In genomic region chrX:101418946-101419724, GRCm38 (mm10) we compare ENCODE assay signal across 8 mouse cellular contexts. TPM values are rescaled to one million over a fixed set of nuclear protein-coding genes. Genes with fewer than 3 reads are reported as not detected.
A peak's percentile ranks its signal among the peaks of the same experiment; 100 is the strongest.
DNase-seq lines count a peak whose midpoint lies in the region; ATAC-seq and TF ChIP-seq lines count a peak whose summit lies in the region.

No protein-coding gene starts in this region.

- no peak for TF ChIP-seq POLR2A in myocyte (IDR thresholded peaks at IDR 0.05; ENCODE audit: insufficient read length, low read depth)

- peaks cover 27% of the 10 kb centered on the region for H3K36me3 ChIP-seq in heart, embryonic 12.5 days
- H3K36me3 ChIP-seq in kidney, embryonic 15.5 days = peaks cover 14% of the 10 kb centered on the region
- H3K36me3 ChIP-seq in liver, embryonic 11.5 days (ENCODE audit: control insufficient read depth, insufficient read depth, low read length) = no peaks in the 10 kb centered on the region
- no peaks in the 10 kb centered on the region for H3K36me3 ChIP-seq in myocyte (ENCODE audit: control insufficient read depth, insufficient read depth)
- no peaks in the 10 kb centered on the region; the same call in 1 of the 2 replicates for H3K36me3 ChIP-seq in stomach, embryonic 14.5 days (ENCODE audit: control insufficient read depth, insufficient read depth, low read length)

- peak; percentile 29 for DNase-seq in urinary bladder, adult 2 months (ENCODE audit: low spot score)
- DNase-seq in urinary bladder, postnatal 10 days (ENCODE audit: low spot score) = no peak
- DNase-seq in embryo, embryonic 9.5 days (ENCODE audit: extremely low spot score) = peak; percentile 27
- no peak for DNase-seq in liver, embryonic 11.5 days (ENCODE audit: low spot score)

- H3K4me2 ChIP-seq in heart, embryonic 12.5 days = peak overlapping the region; percentile 71
- H3K4me2 ChIP-seq in kidney, embryonic 15.5 days = peak overlapping the region; percentile 77
- H3K4me2 ChIP-seq in liver, embryonic 11.5 days = peak overlapping the region; percentile 71
- H3K4me2 ChIP-seq in myocyte (ENCODE audit: low read depth) = peak overlapping the region; percentile 58
- H3K4me2 ChIP-seq in stomach, embryonic 14.5 days (replicated peaks; ENCODE audit: low read depth, low read length) = peak overlapping the region; percentile 36

- peak overlapping the region; percentile 57 for H3K27ac ChIP-seq in heart, embryonic 12.5 days (ENCODE audit: poor library complexity, severe bottlenecking)
- H3K27ac ChIP-seq in kidney, embryonic 15.5 days = peak overlapping the region; percentile 62
- H3K27ac ChIP-seq in liver, embryonic 11.5 days (ENCODE audit: low read depth, low read length) = no peak overlapping the region; the same call in 1 of the 2 replicates
- peak overlapping the region; percentile 48; the same call in 1 of the 2 replicates for H3K27ac ChIP-seq in stomach, embryonic 14.5 days (ENCODE audit: low read length)

- WGBS in heart, embryonic 12.5 days = 17% methylated on average over 33 of the region's 36 CpGs
- WGBS in kidney, embryonic 15.5 days = 24% methylated on average over 36 of the region's 36 CpGs
- 17% methylated on average over 34 of the region's 36 CpGs for WGBS in liver, embryonic 11.5 days
- WGBS in stomach, embryonic 14.5 days = 24% methylated on average over 32 of the region's 36 CpGs

- H3K9me3 ChIP-seq in heart, embryonic 12.5 days (replicated peaks) = no peaks in the 10 kb centered on the region
- H3K9me3 ChIP-seq in kidney, embryonic 15.5 days (replicated peaks) = no peaks in the 10 kb centered on the region
- no peaks in the 10 kb centered on the region for H3K9me3 ChIP-seq in liver, embryonic 11.5 days (ENCODE audit: control insufficient read depth, low read length)
- no peaks in the 10 kb centered on the region for H3K9me3 ChIP-seq in stomach, embryonic 14.5 days (ENCODE audit: control insufficient read depth, low read depth, low read length)

- peak overlapping the region; percentile 73 for H3K4me3 ChIP-seq in heart, embryonic 12.5 days
- H3K4me3 ChIP-seq in kidney, embryonic 15.5 days (replicated peaks) = peak overlapping the region; percentile 62
- H3K4me3 ChIP-seq in liver, embryonic 11.5 days (ENCODE audit: low read depth, low read length) = peak overlapping the region; percentile 68
- H3K4me3 ChIP-seq in myocyte = peak overlapping the region; percentile 73
- H3K4me3 ChIP-seq in stomach, embryonic 14.5 days (ENCODE audit: low read depth, low read length) = peak overlapping the region; percentile 48

- H3K4me1 ChIP-seq in heart, embryonic 12.5 days (replicated peaks) = peaks cover 19% of the 10 kb centered on the region
- H3K4me1 ChIP-seq in kidney, embryonic 15.5 days = peaks cover 19% of the 10 kb centered on the region
- H3K4me1 ChIP-seq in liver, embryonic 11.5 days (replicated peaks; ENCODE audit: control insufficient read depth, insufficient read depth, low read length) = peaks cover 4% of the 10 kb centered on the region; the same call in 1 of the 2 replicates
- H3K4me1 ChIP-seq in stomach, embryonic 14.5 days (ENCODE audit: control insufficient read depth, insufficient read depth, low read length) = peaks cover 5% of the 10 kb centered on the region; the same call in 1 of the 2 replicates

- H3K79me2 ChIP-seq in myocyte (ENCODE audit: control insufficient read depth, insufficient read depth) = no peaks in the 10 kb centered on the region

- ATAC-seq in heart, embryonic 12.5 days (ENCODE audit: insufficient number of reproducible peaks, low FRiP score) = peak; percentile 39
- ATAC-seq in kidney, embryonic 15.5 days (replicated peaks; ENCODE audit: low FRiP score) = no peak; the same call in 1 of the 2 replicates
- peak; percentile 18 for ATAC-seq in liver, embryonic 11.5 days (replicated peaks; ENCODE audit: low FRiP score)
- no peak for ATAC-seq in stomach, embryonic 14.5 days (ENCODE audit: insufficient number of reproducible peaks, insufficient read depth, low FRiP score, low read depth)

- H3K9ac ChIP-seq in heart, embryonic 12.5 days = peak overlapping the region; percentile 83
- H3K9ac ChIP-seq in kidney, embryonic 15.5 days = peak overlapping the region; percentile 53
- H3K9ac ChIP-seq in liver, embryonic 11.5 days (ENCODE audit: low read depth, low read length) = peak overlapping the region; percentile 78
- H3K9ac ChIP-seq in stomach, embryonic 14.5 days (replicated peaks; ENCODE audit: low read depth, low read length) = peak overlapping the region; percentile 46; the same call in 1 of the 2 replicates

- H3K27me3 ChIP-seq in heart, embryonic 12.5 days (replicated peaks) = no peaks in the 10 kb centered on the region
- H3K27me3 ChIP-seq in kidney, embryonic 15.5 days = peaks cover 12% of the 10 kb centered on the region; the same call in 1 of the 2 replicates
- peaks cover 7% of the 10 kb centered on the region for H3K27me3 ChIP-seq in liver, embryonic 11.5 days (replicated peaks; ENCODE audit: control insufficient read depth, insufficient read depth, low read length)
- H3K27me3 ChIP-seq in myocyte (ENCODE audit: control insufficient read depth, insufficient read depth, insufficient read length) = no peaks in the 10 kb centered on the region
- no peaks in the 10 kb centered on the region for H3K27me3 ChIP-seq in stomach, embryonic 14.5 days (ENCODE audit: control insufficient read depth, insufficient read depth, low read length)

- H3ac ChIP-seq in myocyte (ENCODE audit: control insufficient read depth, insufficient read length) = peak overlapping the region; percentile 81

TF ChIP-seq in myocyte, 11 proteins besides CTCF, POLR2A, EP300 and RAD21:
- TF ChIP-seq TCF12 (IDR thresholded peaks at IDR 0.05; ENCODE audit: insufficient read depth, poor library complexity, severe bottlenecking) = no peak
- no peak for TF ChIP-seq USF1 (IDR thresholded peaks at IDR 0.05; ENCODE audit: low read depth)
- TF ChIP-seq E2F4 (IDR thresholded peaks at IDR 0.05; ENCODE audit: insufficient read depth) = no peak

RNA-seq across cellular contexts. Expression of gene Zmym3, which starts 1.5 kb away (rescaled TPM):
- polyA plus RNA-seq in urinary bladder, adult 2 months (2012; rRNA removed) = 47.2 and 52.0 TPM in 2 replicates
- 29.9 and 30.0 TPM in 2 replicates for polyA plus RNA-seq in heart, embryonic 12.5 days (2016; fragmentation: Nextera tagmentation; extraction: Ambion mirVana)
- 26.8 and 27.7 TPM in 2 replicates for polyA plus RNA-seq in kidney, embryonic 15.5 days (2015; fragmentation: Nextera tagmentation; extraction: Ambion mirVana)
- 14.6 and 14.8 TPM in 2 replicates for polyA plus RNA-seq in liver, embryonic 11.5 days (2014; fragmentation: Nextera tagmentation; extraction: Ambion mirVana)
- polyA plus RNA-seq in myocyte (2012; fragmentation: generic; extraction: Trizol) = 16.9 TPM
- polyA plus RNA-seq in stomach, embryonic 14.5 days (2014; fragmentation: Nextera tagmentation; extraction: Ambion mirVana) = 28.0 and 30.4 TPM in 2 replicates

RNA-seq across cellular contexts. Expression of gene Nono, which starts 10.0 kb away (rescaled TPM):
- polyA plus RNA-seq in urinary bladder, adult 2 months (2012; rRNA removed) = 145 and 168 TPM in 2 replicates
- 290 and 312 TPM in 2 replicates for polyA plus RNA-seq in heart, embryonic 12.5 days (2016; fragmentation: Nextera tagmentation; extraction: Ambion mirVana)
- polyA plus RNA-seq in kidney, embryonic 15.5 days (2015; fragmentation: Nextera tagmentation; extraction: Ambion mirVana) = 464 and 466 TPM in 2 replicates
- polyA plus RNA-seq in liver, embryonic 11.5 days (2014; fragmentation: Nextera tagmentation; extraction: Ambion mirVana) = 349 and 361 TPM in 2 replicates
- 183 TPM for polyA plus RNA-seq in myocyte (2012; fragmentation: generic; extraction: Trizol)
- 358 and 366 TPM in 2 replicates for polyA plus RNA-seq in stomach, embryonic 14.5 days (2014; fragmentation: Nextera tagmentation; extraction: Ambion mirVana)

RNA-seq across cellular contexts. Expression of gene Itgb1bp2, which starts 29.8 kb away (rescaled TPM):
- polyA plus RNA-seq in urinary bladder, adult 2 months (2012; rRNA removed) = 9.5 and 10.8 TPM in 2 replicates
- polyA plus RNA-seq in heart, embryonic 12.5 days (2016; fragmentation: Nextera tagmentation; extraction: Ambion mirVana) = 52.7 and 54.9 TPM in 2 replicates
- 7.6 and 11.9 TPM in 2 replicates for polyA plus RNA-seq in kidney, embryonic 15.5 days (2015; fragmentation: Nextera tagmentation; extraction: Ambion mirVana)
- polyA plus RNA-seq in liver, embryonic 11.5 days (2014; fragmentation: Nextera tagmentation; extraction: Ambion mirVana) = 1.6 and 2.9 TPM in 2 replicates
- polyA plus RNA-seq in myocyte (2012; fragmentation: generic; extraction: Trizol) = 114 TPM
- polyA plus RNA-seq in stomach, embryonic 14.5 days (2014; fragmentation: Nextera tagmentation; extraction: Ambion mirVana) = 2.0 and 2.5 TPM in 2 replicates

RNA-seq across cellular contexts. Expression of gene Gjb1, which starts 43.0 kb away (rescaled TPM):
- polyA plus RNA-seq in urinary bladder, adult 2 months (2012; rRNA removed) = 0.07 and 0.21 TPM in 2 replicates
- 0.13 and 0.66 TPM in 2 replicates for polyA plus RNA-seq in heart, embryonic 12.5 days (2016; fragmentation: Nextera tagmentation; extraction: Ambion mirVana)
- 20.0 and 21.4 TPM in 2 replicates for polyA plus RNA-seq in kidney, embryonic 15.5 days (2015; fragmentation: Nextera tagmentation; extraction: Ambion mirVana)
- 33.6 and 34.5 TPM in 2 replicates for polyA plus RNA-seq in liver, embryonic 11.5 days (2014; fragmentation: Nextera tagmentation; extraction: Ambion mirVana)
- polyA plus RNA-seq in myocyte (2012; fragmentation: generic; extraction: Trizol) = not detected
- polyA plus RNA-seq in stomach, embryonic 14.5 days (2014; fragmentation: Nextera tagmentation; extraction: Ambion mirVana) = 1.2 and 3.6 TPM in 2 replicates

Comparison
In these comparisons a context has a peak if more than half of its experiments do, and no peak if none do; other contexts are left out.
1. DNase-seq: peak in urinary bladder, adult 2 months (single experiment) and embryo, embryonic 9.5 days (single experiment); none in urinary bladder, postnatal 10 days (single experiment) and liver, embryonic 11.5 days (single experiment).
2. ATAC-seq: peak in heart, embryonic 12.5 days (single experiment) and liver, embryonic 11.5 days (single experiment); none in kidney, embryonic 15.5 days (single experiment) and stomach, embryonic 14.5 days (single experiment).
3. Peak in every context shown above with its lines, with median percentiles within 50 percentile points of each other: H3K4me2 ChIP-seq, H3K4me3 ChIP-seq and H3K9ac ChIP-seq.